Mouse (Mus musculus): ENCODE measurements around the gene 0610040J01Rik.
"Not testable (repeated sequence)": the region's sequence is repeated elsewhere in the genome, so short reads cannot be mapped to it uniquely, and the experiment has no call there.

0610040J01Rik gene

GRCm38 (mm10) chr5:63828380-63829185 is 16.4 kb downstream of the 0610040J01Rik start:
- DNase-seq (ENCODE audit: low read depth, low spot score) = no peak

- DNase-seq (ENCODE audit: low read depth, low spot score) = no peak
These were observed 18.9 kb downstream of the 0610040J01Rik start for GRCm38 (mm10) chr5:63831054-63831453.

- no peak for DNase-seq (ENCODE audit: low read depth, low spot score)
These were observed 21.8 kb downstream of the 0610040J01Rik start for GRCm38 (mm10) chr5:63833955-63834354.

GRCm38 (mm10) chr5:63834435-63834834 is 22.3 kb downstream of the 0610040J01Rik start:
- DNase-seq (ENCODE audit: low read depth, low spot score) = no peak

- DNase-seq (ENCODE audit: low read depth, low spot score) = no peak
These were observed 25.0 kb downstream of the 0610040J01Rik start for GRCm38 (mm10) chr5:63837115-63837514.

- DNase-seq (ENCODE audit: low read depth, low spot score) = no peak
These were observed 25.7 kb downstream of the 0610040J01Rik start for GRCm38 (mm10) chr5:63837851-63838250.

- no peak for DNase-seq (ENCODE audit: low read depth, low spot score)
These were observed 27.7 kb downstream of the 0610040J01Rik start for GRCm38 (mm10) chr5:63839801-63840416.

GRCm38 (mm10) chr5:63847080-63847479 is 34.9 kb downstream of the 0610040J01Rik start:
- DNase-seq (ENCODE audit: low read depth, low spot score) = no peak

- no peak for DNase-seq (ENCODE audit: low read depth, low spot score)
These were observed 35.5 kb downstream of the 0610040J01Rik start for GRCm38 (mm10) chr5:63847541-63848226.

GRCm38 (mm10) chr5:63858901-63859300 is 46.7 kb downstream of the 0610040J01Rik start:
- DNase-seq (ENCODE audit: low read depth, low spot score) = no peak

GRCm38 (mm10) chr5:63867421-63867820 is 55.3 kb downstream of the 0610040J01Rik start:
- DNase-seq (ENCODE audit: low read depth, low spot score) = no peak

- no peak for DNase-seq (ENCODE audit: low read depth, low spot score)
These were observed 60.2 kb downstream of the 0610040J01Rik start for GRCm38 (mm10) chr5:63872176-63872932.

- DNase-seq (ENCODE audit: low read depth, low spot score) = no peak
These were observed 62.7 kb downstream of the 0610040J01Rik start for GRCm38 (mm10) chr5:63874880-63875279.

- DNase-seq (ENCODE audit: low read depth, low spot score) = no peak
These were observed 63.9 kb downstream of the 0610040J01Rik start for GRCm38 (mm10) chr5:63876081-63876480.

- no peak for DNase-seq (ENCODE audit: low read depth, low spot score)
These were observed 66.9 kb downstream of the 0610040J01Rik start for GRCm38 (mm10) chr5:63879026-63879425.

- no peak for DNase-seq (ENCODE audit: low read depth, low spot score)
These were observed 74.1 kb downstream of the 0610040J01Rik start for GRCm38 (mm10) chr5:63886292-63886691.

- DNase-seq (ENCODE audit: low read depth, low spot score) = peak; percentile 62
These were observed 74.5 kb downstream of the 0610040J01Rik start for GRCm38 (mm10) chr5:63886709-63887108.

- peak; percentile 20 for DNase-seq (ENCODE audit: low read depth, low spot score)
These were observed 74.9 kb downstream of the 0610040J01Rik start for GRCm38 (mm10) chr5:63887111-63887510.

- no peak for DNase-seq (ENCODE audit: low read depth, low spot score)
These were observed 79.1 kb downstream of the 0610040J01Rik start for GRCm38 (mm10) chr5:63891241-63891640.

GRCm38 (mm10) chr5:63891912-63892311 is 79.7 kb downstream of the 0610040J01Rik start:
- DNase-seq (ENCODE audit: low read depth, low spot score) = no peak

- not testable (repeated sequence) for DNase-seq (ENCODE audit: low read depth, low spot score)
These were observed 85.0 kb downstream of the 0610040J01Rik start for GRCm38 (mm10) chr5:63897001-63897819.

Data from 3T3-L1 (cell line).